Mouse (Mus musculus) fibroblast of lung, adult 2 months (primary cell): ENCODE measurements around the gene Bdh1.
"Not testable (repeated sequence)": the region's sequence is repeated elsewhere in the genome, so short reads cannot be mapped to it uniquely, and the experiment has no call there.

ENCODE experiments used
- DNase-seq: peaks from one replicate; pipeline ENCODE4 v3.0.0-alpha.2; 2011; ENCODE audit warnings: low read depth

The Bdh1 gene

DNA sequence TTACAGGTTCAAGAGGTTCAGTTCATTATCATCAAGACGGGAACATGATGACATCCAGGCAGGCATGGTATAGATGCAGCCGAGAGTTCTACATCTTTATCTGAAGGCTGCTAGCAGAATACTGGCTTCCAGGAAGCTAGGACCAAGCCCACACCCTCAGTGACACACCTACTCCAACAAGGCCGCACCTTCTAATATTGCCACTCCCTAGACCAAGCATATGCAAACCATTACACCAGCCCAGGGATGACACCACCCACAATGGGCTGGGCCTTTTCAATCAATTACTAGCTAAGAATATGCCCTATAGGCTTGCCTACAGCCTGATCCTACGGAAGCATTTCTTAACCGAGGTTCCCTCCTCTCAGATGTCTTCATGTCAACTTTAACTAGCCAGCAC, 42.9 kb downstream of the Bdh1 start:
- DNase-seq: no peak

DNA sequence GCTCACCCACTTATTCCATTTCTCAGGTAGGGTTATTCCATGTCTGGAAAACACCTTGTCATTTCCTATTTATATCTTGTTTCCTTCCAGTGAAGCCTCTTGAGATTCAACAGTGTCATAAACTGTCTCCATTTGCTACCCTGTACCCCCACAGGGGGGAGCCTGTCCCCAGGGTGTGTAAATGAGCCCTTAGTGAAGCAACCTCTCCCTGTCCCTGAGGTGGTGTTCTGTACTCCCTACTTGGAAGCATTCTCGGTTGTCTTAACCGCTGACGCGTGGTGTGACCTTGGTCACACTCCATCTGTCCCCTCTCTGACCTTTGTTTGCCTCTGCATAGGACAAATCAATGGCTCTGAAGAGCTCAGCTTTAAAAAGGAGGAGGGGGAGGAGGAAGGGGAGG, 43.5 kb downstream of the Bdh1 start:
- DNase-seq: no peak

DNA sequence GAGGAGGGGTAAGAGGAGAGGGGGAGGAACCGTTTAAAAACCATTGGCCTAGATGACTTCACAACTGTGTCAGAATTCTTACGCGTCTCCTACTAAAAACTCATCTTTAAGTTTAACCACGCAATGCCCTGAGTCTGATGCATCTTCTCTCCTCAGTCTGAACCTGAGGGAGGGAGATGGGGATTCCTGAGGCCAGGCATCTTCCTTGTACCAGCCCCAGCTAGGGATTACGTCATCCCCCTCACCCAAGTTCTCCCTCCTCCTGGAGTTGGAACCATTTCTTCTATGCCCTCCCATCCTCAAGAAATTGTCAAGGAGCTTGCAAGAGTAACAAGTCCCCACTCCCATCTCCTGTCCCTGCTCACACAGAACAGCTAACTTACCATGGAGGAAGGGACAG, 44.0 kb downstream of the Bdh1 start:
- no peak for DNase-seq

- not testable (repeated sequence) for DNase-seq
These were observed 48.7 kb downstream of the Bdh1 start for GRCm38 (mm10) chr16:31470819-31471218.

DNA sequence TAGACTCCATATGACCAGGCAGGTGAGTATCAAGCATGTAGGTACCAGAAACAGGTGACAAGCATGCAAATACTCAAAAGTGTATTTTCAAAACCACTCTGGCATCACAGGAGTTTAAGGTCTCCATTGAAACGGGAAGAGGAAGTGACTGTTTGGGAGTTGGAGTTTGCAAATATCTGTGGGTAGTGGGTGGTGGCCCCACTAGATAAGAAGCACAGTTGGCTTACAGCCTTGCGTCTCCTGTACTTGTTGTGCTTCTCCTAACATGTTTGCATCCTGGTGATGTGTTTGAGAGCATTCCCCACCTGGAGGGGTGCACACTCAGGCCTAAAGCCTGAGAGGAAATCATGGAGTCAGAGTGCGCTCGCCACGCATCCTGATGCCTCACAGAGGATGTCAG, 49.9 kb downstream of the Bdh1 start:
- DNase-seq: no peak

- DNase-seq: no peak
These were observed 51.1 kb downstream of the Bdh1 start for GRCm38 (mm10) chr16:31473226-31473625.

GRCm38 (mm10) chr16:31475123-31475968, 53.3 kb downstream of the Bdh1 start:
- no peak for DNase-seq

DNA sequence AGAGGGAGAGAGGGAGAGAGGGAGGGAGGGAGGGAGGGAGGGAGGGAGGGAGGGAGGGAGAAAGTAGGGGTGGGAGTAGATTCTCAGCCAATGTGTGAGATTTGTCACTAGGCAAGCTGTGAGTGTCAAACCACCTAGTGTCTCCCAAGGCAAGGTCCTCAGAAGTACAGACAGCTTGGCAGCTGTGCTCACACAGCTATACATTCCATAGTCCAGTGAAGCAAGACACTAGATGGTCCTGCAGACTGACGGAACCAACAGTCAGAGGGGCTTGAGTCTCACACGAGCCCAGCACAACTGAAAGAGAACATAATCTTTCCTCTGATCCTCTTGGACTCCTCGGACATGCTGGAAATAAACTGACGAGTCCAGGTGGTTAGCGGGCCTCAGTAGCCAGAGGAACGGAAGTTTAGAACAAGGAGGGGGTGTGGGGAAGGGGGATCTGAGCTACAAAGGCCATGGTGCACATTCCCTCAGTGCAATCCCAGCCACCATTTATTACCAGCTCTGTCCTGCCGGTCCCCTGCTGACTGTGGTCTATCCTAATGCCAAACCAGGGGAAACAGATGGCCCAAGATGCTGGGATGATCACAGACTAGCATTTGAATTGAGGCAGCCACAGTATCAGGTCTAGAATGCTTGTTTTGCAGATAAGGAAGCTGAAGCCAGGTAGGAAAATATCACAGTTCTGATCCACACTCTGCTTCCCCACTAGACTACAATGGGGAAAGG, 55.0 kb downstream of the Bdh1 start:
- no peak for DNase-seq

DNA sequence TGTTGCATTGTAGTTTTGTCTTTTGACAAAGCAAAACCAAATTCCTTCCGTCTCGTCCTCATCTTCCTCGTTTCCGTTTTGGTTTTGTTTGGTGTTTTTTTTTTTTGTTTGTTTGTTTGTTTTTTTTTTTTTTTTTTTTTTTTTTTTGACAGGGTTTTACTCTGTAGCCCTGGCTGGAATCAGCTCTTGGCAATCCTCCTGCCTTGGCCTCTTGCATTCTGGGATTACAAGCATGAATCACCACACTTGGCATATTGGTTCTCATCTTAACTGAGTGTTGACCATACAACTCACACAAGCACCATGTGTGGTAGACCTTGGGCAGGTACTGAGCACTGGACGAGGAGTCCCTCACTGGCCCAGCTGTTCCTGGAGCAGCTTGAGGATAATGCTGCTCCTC, 63.3 kb downstream of the Bdh1 start:
- no peak for DNase-seq

GRCm38 (mm10) chr16:31487266-31487665, 65.2 kb downstream of the Bdh1 start:
- DNase-seq: no peak

GRCm38 (mm10) chr16:31489096-31489495, 67.0 kb downstream of the Bdh1 start:
- DNase-seq: no peak

- no peak for DNase-seq
These were observed 68.9 kb downstream of the Bdh1 start for GRCm38 (mm10) chr16:31490967-31491366.

DNA sequence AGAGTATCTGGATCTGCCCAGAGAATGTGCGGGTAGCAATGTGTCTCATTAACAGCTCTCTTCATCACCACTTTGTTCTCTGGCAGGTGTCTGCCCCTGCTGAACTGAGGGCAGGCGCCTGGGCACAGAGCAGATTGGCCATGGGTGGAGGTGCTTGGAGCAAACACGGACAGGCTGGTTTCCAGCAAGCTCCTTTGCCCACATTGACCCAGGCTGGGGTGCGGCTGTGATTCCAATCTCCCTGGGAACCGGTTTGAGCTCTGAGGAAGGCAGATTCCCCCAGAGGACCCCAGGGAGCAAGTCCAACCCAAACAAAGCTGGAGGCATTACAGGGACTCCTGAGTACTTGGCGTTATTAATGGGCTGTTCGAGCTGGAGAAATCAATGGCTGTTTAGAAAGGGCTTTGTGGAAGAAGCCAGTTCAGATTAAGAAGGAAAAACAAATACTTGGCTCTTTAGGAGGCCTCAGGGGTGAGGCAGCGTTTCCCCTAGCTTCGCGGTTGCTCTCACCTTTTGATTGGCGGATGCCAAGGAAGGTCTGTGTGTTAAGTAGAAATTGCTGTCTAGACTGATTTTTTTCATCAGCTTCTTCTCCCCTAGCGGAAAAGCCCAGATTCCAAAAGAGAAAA, 71.0 kb downstream of the Bdh1 start:
- peak; percentile 80 for DNase-seq

DNA sequence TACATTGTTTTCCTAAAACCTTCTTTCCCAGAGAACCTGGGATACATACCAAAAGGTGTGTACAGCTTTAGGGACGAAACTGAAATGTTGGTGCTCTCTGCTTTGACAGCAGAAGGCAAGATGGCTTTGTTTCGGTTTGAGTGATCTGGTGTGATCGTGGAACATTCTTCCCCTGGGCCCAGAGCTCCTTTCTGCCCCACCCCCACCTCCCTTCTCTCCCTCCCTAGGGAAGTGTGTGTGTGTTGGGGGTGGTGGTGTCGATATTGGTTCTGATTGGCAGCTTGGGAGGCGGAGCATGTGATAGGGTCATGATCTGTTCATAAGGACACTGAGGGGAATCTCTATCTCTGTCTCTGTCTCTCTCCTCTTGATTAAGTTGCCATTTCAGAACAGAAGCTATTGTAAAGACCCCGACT, 71.5 kb downstream of the Bdh1 start:
- DNase-seq: no peak

DNA sequence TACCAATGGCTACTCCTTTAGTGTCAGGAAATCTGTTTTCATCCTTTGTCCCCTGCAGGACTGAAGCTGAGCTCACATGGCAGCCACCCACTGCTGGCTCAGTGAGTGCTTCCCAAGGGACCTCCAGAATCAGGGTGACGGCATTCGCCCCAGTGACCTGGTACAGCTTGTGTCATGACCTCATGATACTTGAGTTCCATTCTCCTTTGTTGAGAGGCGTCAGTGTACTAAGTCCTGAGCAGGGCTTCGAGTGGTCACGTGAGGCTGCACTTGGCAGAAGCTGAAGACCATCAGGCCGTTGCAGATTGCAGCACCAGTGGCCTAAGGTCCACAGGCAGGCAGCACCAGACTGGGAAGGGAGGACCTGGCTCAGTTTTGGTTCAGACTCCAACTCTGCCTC, 71.9 kb downstream of the Bdh1 start:
- no peak for DNase-seq

GRCm38 (mm10) chr16:31495356-31495755, 73.3 kb downstream of the Bdh1 start:
- DNase-seq: no peak

GRCm38 (mm10) chr16:31495769-31496168, 73.7 kb downstream of the Bdh1 start:
- no peak for DNase-seq

- no peak for DNase-seq
These were observed 76.3 kb downstream of the Bdh1 start for GRCm38 (mm10) chr16:31498336-31498735.

DNA sequence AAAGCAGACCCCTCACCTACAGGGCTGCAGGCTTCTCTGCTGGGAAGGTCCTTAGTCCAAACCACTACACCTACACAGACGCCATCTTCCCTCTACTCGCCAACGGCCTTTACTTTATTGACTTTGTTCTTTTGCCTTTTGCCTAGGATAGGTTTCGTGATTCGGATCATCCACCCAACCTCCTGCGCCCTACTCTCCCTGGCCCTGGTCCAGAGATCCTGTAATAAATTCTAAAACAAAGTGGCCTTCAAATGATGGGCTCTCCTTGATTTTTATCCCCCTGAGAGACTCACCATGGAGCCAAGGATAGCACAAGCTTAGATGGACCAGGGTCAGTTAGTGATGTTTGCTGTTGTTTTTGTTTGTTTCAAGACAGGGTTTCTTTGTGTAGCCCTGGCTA, 76.9 kb downstream of the Bdh1 start:
- DNase-seq: no peak

DNA sequence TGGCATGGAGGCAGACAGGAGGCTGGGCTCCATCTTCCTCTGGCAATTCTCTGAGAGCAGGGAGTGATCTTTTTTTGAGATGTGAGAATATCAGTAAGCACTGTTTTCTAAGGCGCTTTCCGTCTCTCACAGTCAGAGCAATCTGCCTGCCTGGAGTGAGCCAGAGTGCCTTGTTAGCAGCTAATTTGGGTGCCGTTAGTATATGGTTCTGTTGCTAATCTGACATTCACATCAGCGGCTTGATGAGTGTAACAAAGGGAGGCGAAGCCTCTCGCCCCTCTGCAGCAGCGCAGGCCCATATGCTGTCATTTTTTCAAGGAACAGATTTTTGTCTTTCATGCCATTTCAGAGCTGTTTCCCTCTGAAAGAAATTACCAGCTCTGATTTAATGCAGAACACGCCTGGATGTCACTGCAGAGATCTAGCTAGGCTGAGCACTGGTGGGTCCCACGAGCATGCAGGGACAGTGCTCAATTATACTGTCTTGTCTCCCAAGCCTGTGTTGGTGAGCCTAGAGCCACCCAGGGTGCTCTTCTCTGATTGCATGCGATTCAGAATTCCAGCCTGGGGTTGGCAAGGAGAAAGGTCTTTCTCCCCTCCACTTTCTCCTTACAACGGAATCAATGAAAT, 77.7 kb downstream of the Bdh1 start:
- DNase-seq: no peak

- peak; percentile 60 for DNase-seq
These were observed 78.5 kb downstream of the Bdh1 start for GRCm38 (mm10) chr16:31500532-31500931.

GRCm38 (mm10) chr16:31500969-31501750, 79.1 kb downstream of the Bdh1 start:
- DNase-seq: no peak
